Mouse (Mus musculus) heart, embryonic 16.5 days (tissue): ENCODE measurements around the gene Ripor1. TPM values are rescaled to one million over a fixed set of nuclear protein-coding genes. Genes with fewer than 3 reads are reported as not detected.

Source experiments
- ATAC-seq: fragments of 200-750 bp; cut with Nextera tagmentation; replicated peaks from 2 replicates; pipeline ENCODE4 v1.8.0; 2017; ENCODE audit warnings: moderate number of reproducible peaks; ENCODE audit not compliant: insufficient read depth, low FRiP score; ENCODE audit errors: extremely low read depth
- H3K27ac ChIP-seq: fragments of 300-500 bp; sonication (generic); 2 replicates; pipeline ENCODE4 v1.5.1; 2014; ENCODE audit warnings: mild to moderate bottlenecking, low read length, control low read depth, moderate library complexity
- H3K27me3 ChIP-seq: fragments of 300-500 bp; sonication (generic); 2 replicates; pipeline ENCODE4 v1.6.1; 2014; ENCODE audit warnings: low read length, mixed read lengths; ENCODE audit not compliant: control insufficient read depth, insufficient read depth
- H3K36me3 ChIP-seq: fragments of 300-500 bp; sonication (generic); 2 replicates; pipeline ENCODE4 v1.6.1; 2014; ENCODE audit not compliant: control insufficient read depth, insufficient read depth
- H3K4me1 ChIP-seq: fragments of 300-500 bp; sonication (generic); 2 replicates; pipeline ENCODE4 v1.6.1; 2014; ENCODE audit warnings: low read length, mixed read lengths; ENCODE audit not compliant: control insufficient read depth, insufficient read depth
- H3K4me2 ChIP-seq: fragments of 300-500 bp; sonication (generic); 2 replicates; pipeline ENCODE4 v1.6.1; 2014; ENCODE audit warnings: low read depth, mild to moderate bottlenecking, control low read depth, low read length
- H3K4me3 ChIP-seq: fragments of 300-500 bp; sonication (generic); 2 replicates; pipeline ENCODE4 v1.5.1; 2014; ENCODE audit warnings: mild to moderate bottlenecking, control low read depth, low read length
- H3K9ac ChIP-seq: fragments of 300-500 bp; sonication (generic); 2 replicates; pipeline ENCODE4 v1.6.1; 2014; ENCODE audit warnings: low read length, control low read depth
- H3K9me3 ChIP-seq: fragments of 300-500 bp; sonication (generic); replicated peaks from 2 replicates; pipeline ENCODE4 v1.6.1; 2016; ENCODE audit warnings: low read length; ENCODE audit not compliant: control insufficient read depth
- WGBS: fragments of 180-500 bp; shearing (Covaris S2); extraction: QIAGEN DNeasy Blood & Tissue Kit; methylation state at CpG from one replicate; pipeline ENCODE4 v1.1.7; 2014; 5-methylcytosine and 5-hydroxymethylcytosine counted together
- polyA plus RNA-seq: library from polyadenylated mRNA; unstranded; fragments of >200 nt; fragmentation: Nextera tagmentation; extraction: Ambion mirVana; gene quantifications from 2 replicates; pipeline ENCODE4 v1.2.1, GENCODE M21; 2015

The Ripor1 gene
- polyA plus RNA-seq, 1 experiment from 2014 or later = 36.2 TPM

- Histone ChIP-seq H3K9ac (peak overlapping the region; percentile 81), H3K27ac (peak overlapping the region; percentile 100; the same call in 1 of the 2 replicates), H3K4me2 (peak overlapping the region; percentile 81), H3K36me3 (no peaks in the 10 kb centered on the region), H3K27me3 (no peaks in the 10 kb centered on the region), H3K4me1 (peaks cover 24% of the 10 kb centered on the region), H3K9me3 (no peaks in the 10 kb centered on the region), H3K4me3 (peak overlapping the region; percentile 81)
- no peak for ATAC-seq
- 6% methylated on average over 11 of the region's 11 CpGs for WGBS
Measured at GRCm38 (mm10) chr8:105635481-105635880, 30.4 kb downstream of the Ripor1 start.

GRCm38 (mm10) chr8:105636018-105636962 lies 31.2 kb downstream of the Ripor1 start, which contains the start of gene Ctcf:
Gene Ctcf (plus strand): TSS chr8:105636568.
- peak within 1 kb of the TSS; percentile 81 for H3K4me3 ChIP-seq
- H3K36me3 ChIP-seq = no peaks in the 10 kb centered on the region
- no peaks in the 10 kb centered on the region for H3K27me3 ChIP-seq
- under 1% methylated on average over 112 of the region's 126 CpGs for WGBS
- H3K9ac ChIP-seq = peak within 1 kb of the TSS; percentile 96
- peak within 1 kb of the TSS; percentile 100 for H3K27ac ChIP-seq
- ATAC-seq = peak; percentile 90
- peak within 1 kb of the TSS; percentile 90 for H3K4me2 ChIP-seq
- H3K9me3 ChIP-seq = no peaks in the 10 kb centered on the region
- peaks cover 27% of the 10 kb centered on the region for H3K4me1 ChIP-seq

- H3K9ac ChIP-seq = peak within 1 kb of the TSS; percentile 96
- no peaks in the 10 kb centered on the region for H3K9me3 ChIP-seq
- under 1% methylated on average over 61 of the region's 63 CpGs for WGBS
- H3K4me1 ChIP-seq = peaks cover 27% of the 10 kb centered on the region
- H3K4me2 ChIP-seq = peak within 1 kb of the TSS; percentile 90
- ATAC-seq = peak; percentile 39
- no peaks in the 10 kb centered on the region for H3K36me3 ChIP-seq
- peak within 1 kb of the TSS; percentile 81 for H3K4me3 ChIP-seq
- no peaks in the 10 kb centered on the region for H3K27me3 ChIP-seq
- H3K27ac ChIP-seq = peak within 1 kb of the TSS; percentile 100
Measured at GRCm38 (mm10) chr8:105636963-105637510, 32.0 kb downstream of the Ripor1 start, which contains the start of gene Agrp. Gene Agrp (minus strand): TSS chr8:105637393.

- H3K27ac ChIP-seq = peak overlapping the region; percentile 100
- peak overlapping the region; percentile 96 for H3K9ac ChIP-seq
- no peaks in the 10 kb centered on the region for H3K9me3 ChIP-seq
- H3K4me1 ChIP-seq = peaks cover 27% of the 10 kb centered on the region
- H3K36me3 ChIP-seq = no peaks in the 10 kb centered on the region
- H3K27me3 ChIP-seq = no peaks in the 10 kb centered on the region
- ATAC-seq = no peak
- WGBS = under 1% methylated on average over 11 of the region's 11 CpGs
- peak overlapping the region; percentile 81 for H3K4me3 ChIP-seq
- H3K4me2 ChIP-seq = peak overlapping the region; percentile 90
Measured at GRCm38 (mm10) chr8:105637601-105638041, 32.6 kb downstream of the Ripor1 start.

- peaks cover 27% of the 10 kb centered on the region for H3K4me1 ChIP-seq
- peak overlapping the region; percentile 24; the same call in 1 of the 2 replicates for H3K4me3 ChIP-seq
- H3K27ac ChIP-seq = peak overlapping the region; percentile 47; the same call in 1 of the 2 replicates
- no peaks in the 10 kb centered on the region for H3K9me3 ChIP-seq
- no peak for ATAC-seq
- H3K36me3 ChIP-seq = peaks cover 2% of the 10 kb centered on the region; the same call in 1 of the 2 replicates
- WGBS = 77% methylated on average over 4 of the region's 4 CpGs
- H3K27me3 ChIP-seq = no peaks in the 10 kb centered on the region
- peak overlapping the region; percentile 90 for H3K4me2 ChIP-seq
- peak overlapping the region; percentile 96 for H3K9ac ChIP-seq
Measured at GRCm38 (mm10) chr8:105638510-105638909, 33.5 kb downstream of the Ripor1 start.

- 63% methylated on average over 1 of the region's 1 CpGs for WGBS
- ATAC-seq = no peak
- H3K27ac ChIP-seq = no peak overlapping the region
- peaks cover 10% of the 10 kb centered on the region for H3K36me3 ChIP-seq
- H3K9me3 ChIP-seq = no peaks in the 10 kb centered on the region
- H3K4me3 ChIP-seq = no peak overlapping the region
- H3K27me3 ChIP-seq = no peaks in the 10 kb centered on the region
- H3K4me2 ChIP-seq = no peak overlapping the region
- H3K4me1 ChIP-seq = peaks cover 26% of the 10 kb centered on the region
- H3K9ac ChIP-seq = no peak overlapping the region
Measured at GRCm38 (mm10) chr8:105639835-105640234, 34.8 kb downstream of the Ripor1 start.

GRCm38 (mm10) chr8:105640511-105640910 lies 35.5 kb downstream of the Ripor1 start:
- Histone ChIP-seq H3K4me2 (no peak overlapping the region), H3K9me3 (no peaks in the 10 kb centered on the region), H3K27me3 (no peaks in the 10 kb centered on the region), H3K4me1 (peaks cover 21% of the 10 kb centered on the region), H3K27ac (no peak overlapping the region), H3K9ac (no peak overlapping the region), H3K4me3 (no peak overlapping the region), H3K36me3 (peaks cover 14% of the 10 kb centered on the region)
- ATAC-seq = no peak
- 64% methylated on average over 2 of the region's 2 CpGs for WGBS

- Histone ChIP-seq H3K9me3 (no peaks in the 10 kb centered on the region), H3K27me3 (no peaks in the 10 kb centered on the region), H3K36me3 (peaks cover 18% of the 10 kb centered on the region), H3K27ac (no peak overlapping the region), H3K4me2 (no peak overlapping the region), H3K4me3 (no peak overlapping the region), H3K9ac (no peak overlapping the region), H3K4me1 (peaks cover 6% of the 10 kb centered on the region)
- ATAC-seq = no peak
- WGBS = 92% methylated on average over 1 of the region's 1 CpGs
Measured at GRCm38 (mm10) chr8:105645205-105645604, 40.1 kb downstream of the Ripor1 start.

- Histone ChIP-seq H3K4me1 (peaks cover 2% of the 10 kb centered on the region; the same call in 1 of the 2 replicates), H3K9ac (no peak overlapping the region), H3K36me3 (peaks cover 24% of the 10 kb centered on the region), H3K27ac (no peak overlapping the region), H3K4me3 (no peak overlapping the region), H3K4me2 (no peak overlapping the region), H3K27me3 (no peaks in the 10 kb centered on the region), H3K9me3 (no peaks in the 10 kb centered on the region)
- WGBS = 98% methylated on average over 1 of the region's 1 CpGs
- no peak for ATAC-seq
Measured at GRCm38 (mm10) chr8:105648929-105649328, 43.9 kb downstream of the Ripor1 start.
